Mouse (Mus musculus) kidney, postnatal 0 days (tissue): ENCODE measurements around the gene Nup214. TPM values are rescaled to one million over a fixed set of nuclear protein-coding genes. Genes with fewer than 3 reads are reported as not detected.
"Not testable (repeated sequence)": the region's sequence is repeated elsewhere in the genome, so short reads cannot be mapped to it uniquely, and the experiment has no call there.

Source experiments
- ATAC-seq: fragments of 200-750 bp; cut with Nextera tagmentation; replicated peaks from 2 replicates; pipeline ENCODE4 v1.8.0; 2017; ENCODE audit warnings: low read depth, moderate number of reproducible peaks, moderate TSS enrichment, moderate library complexity; ENCODE audit not compliant: low FRiP score
- DNase-seq: peaks from one replicate; pipeline ENCODE4 v3.0.0-alpha.2; 2016; ENCODE audit warnings: low spot score
- H3K27ac ChIP-seq: fragments of 300-500 bp; sonication (generic); 2 replicates; pipeline ENCODE4 v1.5.1; 2014; ENCODE audit warnings: mild to moderate bottlenecking
- H3K27me3 ChIP-seq: fragments of 300-500 bp; sonication (generic); 2 replicates; pipeline ENCODE4 v1.6.1; 2014; ENCODE audit warnings: low read length, mixed read lengths; ENCODE audit not compliant: insufficient read depth
- H3K36me3 ChIP-seq: fragments of 300-500 bp; sonication (generic); 2 replicates; pipeline ENCODE4 v1.6.1; 2014; ENCODE audit warnings: low read length, mixed read lengths; ENCODE audit not compliant: insufficient read depth
- H3K4me1 ChIP-seq: fragments of 300-500 bp; sonication (generic); replicated peaks from 2 replicates; pipeline ENCODE4 v1.6.1; 2014; ENCODE audit warnings: antibody characterized with exemption, low read length, mixed read lengths; ENCODE audit not compliant: insufficient read depth
- H3K4me2 ChIP-seq: fragments of 300-500 bp; sonication (generic); 2 replicates; pipeline ENCODE4 v1.6.1; 2014; ENCODE audit warnings: mild to moderate bottlenecking, low read length, moderate library complexity, mixed read lengths
- H3K4me3 ChIP-seq: fragments of 300-500 bp; sonication (generic); replicated peaks from 2 replicates; pipeline ENCODE4 v1.5.1; 2014; ENCODE audit warnings: low read depth, low read length
- H3K9ac ChIP-seq: fragments of 300-500 bp; sonication (generic); 2 replicates; pipeline ENCODE4 v1.6.1; 2014; ENCODE audit warnings: low read depth, low read length
- H3K9me3 ChIP-seq: fragments of 300-500 bp; sonication (generic); replicated peaks from 2 replicates; pipeline ENCODE4 v1.6.1; 2016; ENCODE audit warnings: low read length, inconsistent platforms, mixed read lengths
- CTCF ChIP-seq: IDR thresholded peaks from 2 replicates; pipeline ENCODE4 v1.5.1; 2016; ENCODE audit warnings: antibody characterized with exemption, low read depth, mild to moderate bottlenecking, moderate library complexity
- WGBS: fragments of 180-500 bp; shearing (Covaris S2); extraction: QIAGEN DNeasy Blood & Tissue Kit; methylation state at CpG from one replicate; pipeline ENCODE4 v1.1.7; 2014; 5-methylcytosine and 5-hydroxymethylcytosine counted together
- polyA plus RNA-seq: library from polyadenylated mRNA; unstranded; fragments of >200 nt; fragmentation: Nextera tagmentation; extraction: Ambion mirVana; gene quantifications from 2 replicates; pipeline ENCODE4 v1.2.1, GENCODE M21; 2015

The Nup214 gene
- polyA plus RNA-seq, 1 experiment from 2014 or later, result 57.6 TPM

- no peak for TF ChIP-seq CTCF
- ATAC-seq (no peak), DNase-seq (no peak)
- Histone ChIP-seq H3K9me3 (no peaks in the 10 kb centered on the region), H3K27ac (no peak overlapping the region), H3K36me3 (peaks cover 63% of the 10 kb centered on the region), H3K4me2 (no peak overlapping the region), H3K4me3 (no peak overlapping the region), H3K27me3 (no peaks in the 10 kb centered on the region), H3K9ac (no peak overlapping the region), H3K4me1 (no peaks in the 10 kb centered on the region)
- WGBS, result 73% methylated on average over 3 of the region's 3 CpGs
These were observed 55.4 kb downstream of the Nup214 start for GRCm38 (mm10) chr2:32029636-32030035.

GRCm38 (mm10) chr2:32033436-32033835 lies 59.2 kb downstream of the Nup214 start:
- ATAC-seq (no peak), DNase-seq (no peak)
- Histone ChIP-seq H3K27ac (no peak overlapping the region), H3K36me3 (peaks cover 59% of the 10 kb centered on the region), H3K4me1 (no peaks in the 10 kb centered on the region), H3K9ac (no peak overlapping the region), H3K9me3 (no peaks in the 10 kb centered on the region), H3K27me3 (no peaks in the 10 kb centered on the region), H3K4me3 (no peak overlapping the region), H3K4me2 (no peak overlapping the region)
- WGBS, result 87% methylated on average over 6 of the region's 6 CpGs
- no peak for TF ChIP-seq CTCF

- peaks cover 64% of the 10 kb centered on the region for H3K36me3 ChIP-seq
- H3K27me3 ChIP-seq, result no peaks in the 10 kb centered on the region
- no peak overlapping the region for H3K27ac ChIP-seq
- DNase-seq (no peak), ATAC-seq (no peak)
- no peak for TF ChIP-seq CTCF
- H3K9me3 ChIP-seq, result no peaks in the 10 kb centered on the region
- 94% methylated on average over 6 of the region's 6 CpGs for WGBS
- no peak overlapping the region for H3K4me2 ChIP-seq
- H3K4me3 ChIP-seq, result no peak overlapping the region
- no peak overlapping the region for H3K9ac ChIP-seq
- H3K4me1 ChIP-seq, result no peaks in the 10 kb centered on the region
These were observed 60.0 kb downstream of the Nup214 start for GRCm38 (mm10) chr2:32034206-32034605.

GRCm38 (mm10) chr2:32037279-32037858 lies 63.1 kb downstream of the Nup214 start:
- no peaks in the 10 kb centered on the region for H3K4me1 ChIP-seq
- peaks cover 52% of the 10 kb centered on the region for H3K36me3 ChIP-seq
- no peak overlapping the region for H3K4me3 ChIP-seq
- no peak for TF ChIP-seq CTCF
- no peaks in the 10 kb centered on the region for H3K9me3 ChIP-seq
- DNase-seq (peak; percentile 45), ATAC-seq (no peak)
- H3K27me3 ChIP-seq, result no peaks in the 10 kb centered on the region
- H3K4me2 ChIP-seq, result no peak overlapping the region
- H3K9ac ChIP-seq, result no peak overlapping the region
- 56% methylated on average over 6 of the region's 6 CpGs for WGBS
- peak overlapping the region; percentile 68 for H3K27ac ChIP-seq

GRCm38 (mm10) chr2:32038661-32039081 lies 64.4 kb downstream of the Nup214 start:
- Histone ChIP-seq H3K36me3 (peaks cover 48% of the 10 kb centered on the region), H3K27me3 (no peaks in the 10 kb centered on the region), H3K9ac (no peak overlapping the region), H3K9me3 (no peaks in the 10 kb centered on the region), H3K4me2 (no peak overlapping the region), H3K4me3 (no peak overlapping the region), H3K27ac (no peak overlapping the region), H3K4me1 (no peaks in the 10 kb centered on the region)
- 66% methylated on average over 8 of the region's 8 CpGs for WGBS
- ATAC-seq (no peak), DNase-seq (no peak)
- no peak for TF ChIP-seq CTCF

GRCm38 (mm10) chr2:32040646-32041045 lies 66.4 kb downstream of the Nup214 start:
- H3K27ac ChIP-seq, DNase-seq, H3K4me2 ChIP-seq, H3K9ac ChIP-seq, H3K27me3 ChIP-seq, ATAC-seq, H3K4me3 ChIP-seq, H3K4me1 ChIP-seq, H3K9me3 ChIP-seq: not testable (repeated sequence)
- H3K36me3 ChIP-seq, result peaks cover 45% of the 10 kb centered on the region
- WGBS, result 89% methylated on average over 9 of the region's 9 CpGs

- Histone ChIP-seq H3K4me2 (no peak overlapping the region), H3K27ac (no peak overlapping the region), H3K27me3 (no peaks in the 10 kb centered on the region), H3K9ac (no peak overlapping the region), H3K4me3 (no peak overlapping the region), H3K9me3 (no peaks in the 10 kb centered on the region), H3K36me3 (peaks cover 44% of the 10 kb centered on the region), H3K4me1 (no peaks in the 10 kb centered on the region)
- ATAC-seq, result no peak
- WGBS, result 82% methylated on average over 2 of the region's 2 CpGs
- DNase-seq, result no peak
- no peak for TF ChIP-seq CTCF
These were observed 66.9 kb downstream of the Nup214 start for GRCm38 (mm10) chr2:32041087-32041486.
